Mouse (Mus musculus): ENCODE measurements around the gene Htra1.

DNA sequence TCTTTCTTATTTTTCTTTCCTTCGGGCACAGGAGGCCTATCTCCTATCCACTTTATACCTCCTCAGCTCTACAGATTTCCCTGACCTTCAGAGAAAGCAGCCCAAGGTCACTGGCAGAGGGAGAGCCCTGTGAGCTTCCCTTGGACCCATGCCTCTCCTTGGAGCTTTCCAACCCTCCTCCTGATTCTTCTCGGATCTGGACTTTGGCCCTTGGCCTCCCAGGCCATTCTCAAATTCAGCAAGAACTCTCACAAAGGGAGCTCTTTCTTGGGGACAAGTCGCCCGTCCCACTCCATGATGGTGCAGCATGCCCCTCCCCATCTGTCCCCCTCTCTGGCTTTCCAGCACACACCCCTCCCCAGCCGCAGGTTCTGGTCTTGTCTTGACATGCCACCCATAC is 15.1 kb downstream of the Htra1 start:
- TF ChIP-seq CTCF (IDR thresholded peaks at IDR 0.05; ENCODE audit: extremely low read depth, insufficient read depth, insufficient read length, insufficient replicate concordance) (no peak), POLR2A (IDR thresholded peaks at IDR 0.05; ENCODE audit: low read depth, low read length) (no peak)
